Mouse (Mus musculus): ENCODE measurements around the gene Lrg1.

Lrg1 gene

DNA sequence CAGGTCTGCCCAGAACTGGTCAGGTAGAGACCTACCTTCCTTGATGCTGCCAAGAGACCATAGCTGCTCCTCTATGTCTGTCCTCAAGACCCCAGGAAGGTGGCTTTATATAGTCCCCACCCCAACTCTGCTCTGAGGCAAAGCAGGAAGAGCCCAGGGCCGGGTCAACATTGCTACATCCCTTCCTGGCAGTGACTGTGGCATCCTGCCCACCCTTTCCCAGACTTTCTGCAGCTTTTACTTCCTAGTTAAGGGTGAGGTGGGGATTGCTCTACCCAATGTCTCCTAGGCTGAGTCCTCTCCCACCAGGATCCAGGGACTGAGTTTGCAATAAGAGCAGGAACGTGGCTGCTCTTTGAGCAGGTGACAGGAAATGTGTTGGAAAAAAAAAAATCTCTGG lies at the start of gene Lrg1:
Gene Lrg1 (minus strand): TSS at position 176 of the 400 bp plus-strand sequence.
- DNase-seq (ENCODE audit: low read depth): no peak

DNA sequence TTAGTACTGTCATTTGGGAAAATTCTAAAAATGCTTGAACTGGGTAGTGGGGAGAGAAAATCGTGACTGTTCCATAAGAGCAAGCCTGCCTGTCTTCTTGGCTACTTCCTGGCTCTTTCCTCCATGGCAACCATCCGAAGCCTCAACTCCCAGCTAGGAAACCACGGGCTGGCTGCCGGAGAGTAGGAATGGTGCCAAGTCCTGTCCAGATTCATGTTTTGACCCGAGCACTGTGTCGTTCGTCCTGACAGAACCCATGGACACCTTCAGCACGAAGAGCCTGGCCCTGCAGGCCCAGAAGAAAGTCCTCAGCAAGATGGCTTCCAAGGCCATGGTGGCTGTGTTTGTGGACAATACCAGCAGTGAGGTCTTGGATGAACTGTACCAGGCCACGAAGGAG lies 49.7 kb upstream of the Lrg1 start:
- no peak for DNase-seq (ENCODE audit: low read depth)

DNA sequence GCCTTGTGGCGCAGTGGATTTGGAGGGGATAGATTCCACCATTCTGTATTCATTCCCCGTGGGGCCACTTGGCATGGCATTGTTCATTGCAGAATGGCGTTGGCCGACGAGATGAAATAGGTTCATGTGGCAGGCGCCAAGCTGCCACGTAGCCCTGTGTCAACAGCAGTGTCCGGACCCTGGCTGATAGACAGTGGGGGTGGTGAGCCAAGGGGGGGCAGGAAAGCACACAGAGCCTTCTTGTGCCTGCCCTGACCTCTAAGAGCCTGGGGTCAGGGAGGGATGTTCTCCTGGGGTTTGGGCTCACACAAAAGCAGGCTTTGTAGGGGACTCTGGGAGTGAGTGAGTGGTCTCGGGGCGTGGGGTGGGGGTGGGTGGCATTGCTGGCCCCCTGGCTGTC lies 48.8 kb upstream of the Lrg1 start:
- no peak for DNase-seq (ENCODE audit: low read depth)

DNA sequence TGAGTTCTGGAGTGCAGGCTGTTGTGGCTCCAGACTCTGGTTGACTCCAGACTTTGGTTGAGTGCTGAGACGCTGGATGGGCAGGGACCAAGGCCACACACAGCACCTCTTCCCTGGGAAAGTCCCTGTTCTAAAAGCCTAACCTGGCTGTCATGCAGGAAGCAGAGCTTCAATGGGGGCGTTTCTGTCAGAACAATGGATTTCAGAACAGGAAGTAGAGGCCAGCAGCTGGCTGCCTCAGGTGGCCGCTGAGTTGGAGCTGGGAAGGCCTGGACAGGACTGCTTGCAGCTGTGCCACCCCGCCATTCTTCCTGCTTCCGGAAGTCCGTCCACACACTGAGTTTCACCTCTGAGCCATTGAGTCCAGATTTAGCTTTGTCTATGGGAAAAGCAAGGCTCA lies 48.0 kb upstream of the Lrg1 start:
- DNase-seq (ENCODE audit: low read depth): no peak

DNA sequence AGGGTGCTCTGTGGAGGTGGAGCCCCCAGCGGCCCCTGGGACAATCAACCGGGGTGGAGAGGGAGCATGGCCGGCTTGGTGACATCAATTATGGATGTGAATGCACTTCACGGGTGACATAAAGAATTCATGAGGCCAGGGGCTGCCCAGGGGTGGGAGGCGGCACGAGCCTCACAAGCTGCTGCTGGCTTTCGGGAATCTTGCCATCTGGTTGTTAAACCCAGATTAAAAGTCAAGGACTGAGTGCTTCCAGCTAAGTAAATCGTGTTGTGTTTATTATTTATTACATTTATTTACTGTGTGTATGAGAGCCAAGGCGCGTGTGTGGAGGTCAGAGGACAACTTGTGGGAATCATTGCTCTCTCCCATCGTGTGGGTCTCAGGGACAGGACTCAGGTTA lies 43.9 kb upstream of the Lrg1 start:
- DNase-seq (ENCODE audit: low read depth): no peak

- DNase-seq (ENCODE audit: low read depth): no peak
These were observed 42.7 kb upstream of the Lrg1 start for GRCm38 (mm10) chr17:56164510-56164909.

- no peak for DNase-seq (ENCODE audit: low read depth)
These were observed 41.8 kb upstream of the Lrg1 start for GRCm38 (mm10) chr17:56163523-56164102.

DNA sequence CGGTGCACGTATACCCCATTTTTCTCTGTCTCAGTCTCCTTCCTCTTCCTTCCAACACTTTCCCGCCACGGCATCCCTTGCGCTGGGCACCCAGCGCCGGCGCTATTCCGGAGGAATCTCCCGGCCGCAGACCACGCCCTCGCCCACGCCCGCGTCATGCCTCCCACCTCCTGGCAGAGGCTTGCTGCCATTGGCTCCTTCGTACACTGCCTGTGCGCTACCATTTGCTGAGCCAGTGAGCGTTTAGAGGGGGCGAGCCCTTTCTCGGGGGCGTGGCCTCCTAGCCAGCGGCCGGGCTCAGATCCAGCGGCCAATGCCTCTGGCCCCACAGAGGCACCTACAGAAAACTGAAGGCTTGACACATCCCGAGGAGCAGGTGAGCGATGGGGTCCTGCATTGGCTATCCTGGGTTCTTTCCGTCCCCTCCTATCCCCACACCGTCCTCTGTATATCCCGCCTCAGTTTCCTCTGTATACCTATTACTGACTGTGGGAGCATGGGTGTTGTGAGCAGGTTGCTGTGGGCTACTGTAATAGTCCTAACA lies 40.5 kb upstream of the Lrg1 start, which contains the start of gene Tnfaip8l1:
Gene Tnfaip8l1 (plus strand): TSS at position 247 of the 544 bp plus-strand sequence.
- DNase-seq (ENCODE audit: low read depth): peak; percentile 77

DNA sequence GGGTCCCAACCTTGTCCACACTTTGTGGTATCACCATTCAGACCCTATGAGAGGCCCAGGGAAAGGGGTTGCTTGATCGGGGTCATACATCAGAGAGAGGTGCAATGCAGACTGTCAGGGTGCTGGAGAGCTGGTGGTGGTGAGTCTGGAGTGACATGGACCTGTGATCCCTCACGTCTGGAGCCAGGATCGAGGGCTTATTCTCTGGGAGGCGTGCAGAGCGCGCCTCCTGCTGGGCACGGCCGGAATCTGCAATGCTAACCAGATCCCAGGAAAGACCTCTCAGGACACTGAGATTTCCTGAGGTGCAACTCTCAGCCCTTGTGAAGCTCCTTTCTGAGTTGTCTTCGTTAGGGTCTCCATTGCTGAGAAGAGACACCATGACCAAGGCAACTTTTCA lies 37.9 kb upstream of the Lrg1 start:
- peak; percentile 50 for DNase-seq (ENCODE audit: low read depth)

DNA sequence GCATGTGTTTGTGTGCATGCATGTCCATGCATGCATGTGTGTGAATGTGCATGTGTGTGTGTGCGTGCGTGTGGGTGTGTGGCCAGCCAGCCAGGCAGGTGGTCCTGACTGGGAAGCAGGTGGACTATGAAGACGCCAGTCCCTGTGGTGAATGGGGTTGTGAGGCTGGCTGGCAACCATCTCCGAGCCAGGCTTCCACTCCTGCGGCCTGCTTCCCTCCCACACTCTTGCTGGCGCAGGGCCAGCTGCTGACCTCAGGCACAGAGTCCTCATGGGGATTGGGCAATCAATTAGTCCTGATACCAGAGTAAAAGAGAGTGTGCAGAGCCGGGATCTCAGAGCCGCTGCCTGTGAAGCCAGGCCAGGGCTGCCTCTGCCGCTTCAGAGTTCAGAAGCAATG lies 31.8 kb upstream of the Lrg1 start:
- no peak for DNase-seq (ENCODE audit: low read depth)

DNA sequence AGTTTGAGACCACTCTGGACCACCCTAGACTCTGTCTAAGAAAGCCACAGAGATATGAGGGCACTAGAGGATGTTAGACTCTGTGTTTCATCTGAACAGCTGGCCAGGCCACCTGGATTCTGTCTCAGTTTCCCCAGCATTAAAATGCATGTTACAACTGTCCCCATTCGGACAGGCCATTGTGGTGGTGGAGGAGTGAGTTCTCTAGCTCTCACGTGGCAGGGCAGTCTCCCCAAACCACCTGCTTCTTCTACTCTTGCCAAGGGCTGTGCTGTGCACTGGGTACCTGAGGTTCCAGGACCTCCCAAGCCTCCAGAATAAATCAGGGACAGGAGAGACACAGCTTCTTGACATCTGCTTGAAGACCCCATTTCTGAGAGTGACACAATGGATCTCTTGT lies 28.1 kb upstream of the Lrg1 start:
- no peak for DNase-seq (ENCODE audit: low read depth)

DNA sequence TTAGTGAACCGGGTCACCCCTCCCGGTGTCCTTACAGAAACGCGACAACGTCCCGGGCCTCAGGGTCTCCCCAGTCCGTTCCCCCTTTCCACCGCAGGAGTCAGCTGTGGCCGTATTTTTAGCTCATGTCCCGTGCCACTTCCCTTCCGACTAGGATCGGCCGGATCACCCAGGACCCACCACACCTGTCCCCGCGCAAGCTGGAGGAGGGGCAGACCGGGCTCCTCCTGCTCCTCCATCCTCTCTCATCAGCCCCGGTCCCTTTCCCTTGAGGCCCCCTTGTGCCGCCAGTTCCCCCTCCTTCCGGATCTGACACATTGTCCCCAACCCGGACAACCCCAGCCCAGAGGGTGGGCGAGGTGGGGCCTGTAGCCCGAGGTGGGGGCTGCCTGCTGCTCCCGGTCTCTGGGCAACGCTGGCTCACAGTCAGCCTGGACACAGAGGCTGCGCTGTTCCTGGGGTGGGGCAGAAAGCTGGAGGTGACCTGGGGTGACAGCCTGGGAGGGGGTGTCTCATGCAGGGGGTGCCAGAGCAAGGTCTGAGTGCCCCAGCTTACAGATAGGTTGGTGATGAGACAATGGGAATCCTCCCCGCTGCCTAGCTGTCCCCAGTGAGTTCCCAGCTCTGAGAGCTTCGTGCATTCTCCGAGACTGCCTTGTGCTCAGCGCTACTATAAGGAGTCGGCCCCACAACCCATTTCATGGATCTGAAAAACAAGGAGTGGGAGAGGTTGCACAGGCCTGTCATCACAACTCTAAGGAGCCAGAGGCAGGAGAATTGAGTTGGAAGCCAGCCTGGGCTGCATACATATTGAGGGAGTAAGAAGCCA lies 27.2 kb upstream of the Lrg1 start:
- DNase-seq (ENCODE audit: low read depth): no peak

DNA sequence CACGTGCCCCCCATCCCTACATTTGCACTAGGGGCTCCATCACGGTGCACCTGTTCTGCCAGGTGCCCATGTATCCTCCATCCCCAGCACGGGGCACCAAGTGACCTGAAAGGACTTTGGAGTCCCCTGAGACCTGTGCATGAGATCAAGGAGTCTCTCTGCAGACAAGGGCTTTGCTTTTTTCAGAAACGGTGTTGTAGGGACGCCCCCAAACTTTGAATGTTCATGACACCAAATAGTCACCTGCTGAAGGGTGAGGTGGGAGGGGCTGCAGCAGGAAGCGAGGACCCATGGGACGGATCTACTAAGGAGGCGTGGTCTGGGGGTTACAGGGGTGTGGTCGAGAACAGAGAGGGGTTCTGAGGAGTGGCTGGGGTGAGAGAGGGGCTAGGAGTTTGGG lies 26.5 kb upstream of the Lrg1 start:
- no peak for DNase-seq (ENCODE audit: low read depth)

DNA sequence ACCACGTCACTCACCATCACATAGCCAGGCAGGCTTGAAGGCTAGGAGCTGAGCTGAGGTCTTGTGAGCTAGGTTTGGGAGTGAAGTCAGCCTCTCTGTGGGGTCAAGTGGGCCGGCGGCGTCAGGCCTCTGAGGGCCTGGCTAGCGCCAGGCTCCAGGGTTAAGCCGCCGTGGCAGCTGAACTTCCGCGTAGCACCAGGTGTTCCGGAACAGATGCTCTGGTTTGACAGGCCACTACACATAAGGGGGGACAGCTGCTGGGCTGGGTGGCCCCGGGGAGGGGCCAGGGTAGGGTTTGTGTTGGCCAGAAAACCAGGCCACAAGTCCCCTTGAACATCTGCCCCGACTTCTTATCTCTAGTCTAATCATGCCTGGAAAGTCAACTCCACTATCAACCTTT lies 25.6 kb upstream of the Lrg1 start:
- DNase-seq (ENCODE audit: low read depth): no peak

DNA sequence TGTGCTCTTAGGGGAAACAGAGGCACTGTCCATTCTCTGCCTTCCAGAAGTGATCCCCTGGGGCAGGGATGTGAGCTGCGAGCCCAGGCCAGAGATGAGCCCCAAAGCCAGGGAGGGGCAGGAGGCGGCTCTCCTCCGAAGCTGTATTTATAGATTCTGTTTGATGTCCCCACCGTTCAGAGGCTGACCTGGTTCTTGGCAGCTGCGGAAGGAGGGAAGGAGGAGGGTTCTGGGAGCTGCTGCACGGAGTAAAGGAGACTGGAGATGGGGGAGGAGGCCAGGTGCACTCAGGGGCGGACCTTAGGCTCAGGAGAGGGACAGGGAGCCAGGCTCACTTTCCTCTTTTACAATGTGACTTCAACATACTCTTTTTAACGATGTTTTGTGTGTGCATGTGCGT lies 24.3 kb upstream of the Lrg1 start:
- DNase-seq (ENCODE audit: low read depth): no peak

DNA sequence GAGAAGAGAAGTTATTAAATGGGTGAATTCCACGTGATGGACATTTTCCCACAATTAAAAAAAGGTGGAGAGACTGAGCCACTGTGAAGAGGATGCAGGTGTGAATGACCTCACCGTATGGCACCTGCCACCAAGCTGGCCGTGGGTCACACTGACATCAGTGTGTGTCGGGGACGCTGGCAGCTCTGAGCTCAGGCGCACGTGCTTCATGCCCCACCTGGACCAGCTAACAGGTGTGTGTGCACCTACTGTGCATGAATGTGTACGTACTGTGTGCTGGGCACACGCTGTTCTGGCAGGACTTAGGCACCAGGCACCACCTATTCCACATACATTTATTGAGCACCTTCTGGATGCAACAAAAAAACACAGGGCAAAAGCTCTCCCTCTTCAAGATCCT lies 22.7 kb upstream of the Lrg1 start:
- DNase-seq (ENCODE audit: low read depth): no peak

DNA sequence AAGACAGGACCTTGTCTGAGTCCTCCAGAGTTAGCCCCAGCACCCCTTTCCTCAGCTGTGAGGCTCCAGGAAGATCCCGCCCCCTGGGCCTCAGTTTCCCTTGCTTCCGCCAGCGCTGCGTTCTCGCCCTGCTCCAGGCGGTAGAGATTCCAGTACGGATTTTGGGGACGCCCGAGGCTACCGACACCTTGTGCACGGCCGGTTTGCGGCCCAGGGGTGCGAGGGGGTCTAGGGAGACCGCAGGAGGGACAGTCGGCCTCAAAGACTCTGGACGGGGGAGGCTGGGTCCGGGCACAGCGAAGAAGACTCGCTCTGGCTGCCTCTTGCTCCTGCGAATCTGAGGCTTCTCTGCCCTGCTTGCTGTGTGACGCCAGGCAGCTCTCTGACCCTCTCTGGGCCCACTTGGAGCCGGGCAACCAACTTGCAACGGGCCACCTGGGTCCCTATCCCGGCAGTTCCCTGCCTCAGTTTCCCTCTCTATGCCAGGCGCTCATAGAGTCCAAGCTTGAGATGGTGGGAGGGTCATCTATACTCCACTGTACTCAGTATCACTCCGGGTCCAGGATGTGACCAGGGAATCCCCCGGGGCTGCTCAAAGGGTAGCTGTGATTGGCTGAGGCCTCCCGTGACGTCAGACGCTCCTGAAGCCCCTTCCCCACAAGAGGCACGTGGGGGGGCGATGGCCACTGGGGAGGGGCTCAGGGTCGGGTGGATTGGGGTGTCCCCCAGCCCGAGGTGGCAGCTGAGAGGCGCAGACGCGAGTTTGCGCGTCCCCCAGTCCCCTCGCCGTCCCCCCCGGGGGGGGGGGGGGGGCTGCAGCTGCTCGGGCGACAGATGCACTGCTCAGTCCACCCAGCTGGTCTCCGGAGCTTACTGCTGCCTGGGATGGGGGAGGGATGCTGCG lies 20.2 kb upstream of the Lrg1 start:
- DNase-seq (ENCODE audit: low read depth): no peak

DNA sequence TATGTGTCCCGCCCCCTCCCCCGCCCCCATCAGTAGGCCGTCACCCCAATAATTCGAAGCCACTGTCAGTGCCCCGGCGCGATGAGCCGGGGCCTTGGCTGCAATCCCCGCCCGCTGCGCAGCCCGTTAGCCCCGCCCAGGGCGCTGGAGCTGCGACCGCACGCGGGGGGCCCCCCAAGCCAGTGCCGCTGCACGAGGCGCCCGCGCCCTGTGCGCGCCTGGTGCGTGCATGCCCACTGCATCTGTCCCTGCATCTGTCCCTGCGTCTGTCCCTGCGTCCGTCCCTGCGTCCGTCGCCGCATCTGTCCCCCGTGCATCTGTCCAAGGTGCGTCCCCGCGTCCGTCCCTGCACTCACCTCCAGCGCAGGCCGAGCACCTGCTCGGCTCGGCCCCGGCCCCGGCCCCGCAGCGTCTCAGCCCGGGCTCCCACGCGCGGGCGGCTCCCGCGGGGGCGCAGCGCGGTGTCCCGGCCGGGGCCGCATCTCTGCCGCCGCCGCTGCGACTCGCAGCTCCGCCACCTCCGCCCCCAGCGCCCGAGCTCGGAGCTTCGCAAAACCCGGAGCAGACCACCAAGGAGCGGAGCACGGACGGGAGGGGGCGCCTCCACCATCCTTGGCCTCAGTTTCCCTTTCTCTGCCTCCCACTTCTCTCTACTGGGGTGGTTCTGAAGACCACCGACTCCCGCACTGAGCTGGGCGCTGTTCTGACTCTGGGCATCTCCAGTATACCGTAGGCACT lies 18.2 kb upstream of the Lrg1 start, which contains the start of gene Sema6b:
Gene Sema6b (minus strand): TSS at position 486 of the 738 bp plus-strand sequence.
- peak; percentile 28 for DNase-seq (ENCODE audit: low read depth)

DNA sequence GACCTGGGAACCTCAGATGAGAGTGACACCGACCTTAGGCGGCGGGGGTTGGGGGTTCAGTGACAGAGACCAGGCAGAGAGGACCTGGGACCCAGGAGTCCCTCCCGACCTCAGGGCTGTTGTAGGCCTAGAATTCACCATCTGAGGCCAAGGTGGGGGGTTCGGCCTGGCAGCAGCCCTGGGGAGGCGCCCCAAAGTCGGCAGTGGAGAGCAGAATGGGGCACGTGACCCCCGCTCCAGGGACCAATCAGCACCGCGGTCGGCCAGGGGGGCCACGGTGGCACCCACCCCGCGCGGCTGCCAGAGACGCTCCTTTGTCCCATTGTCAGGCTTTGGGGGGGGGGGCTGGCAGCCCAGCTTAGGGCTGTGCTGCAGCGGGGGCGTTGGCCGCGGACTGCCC lies 17.6 kb upstream of the Lrg1 start:
- DNase-seq (ENCODE audit: low read depth): no peak

- no peak for DNase-seq (ENCODE audit: low read depth)
These were observed 16.2 kb upstream of the Lrg1 start for GRCm38 (mm10) chr17:56137839-56138613.

- DNase-seq (ENCODE audit: low read depth): no peak
These were observed 14.8 kb upstream of the Lrg1 start for GRCm38 (mm10) chr17:56136558-56136957.
